Mouse (Mus musculus): ENCODE data around the gene Trappc3.
A peak's percentile ranks its signal among the peaks of the same experiment; 100 is the strongest.

The Trappc3 gene

DNA sequence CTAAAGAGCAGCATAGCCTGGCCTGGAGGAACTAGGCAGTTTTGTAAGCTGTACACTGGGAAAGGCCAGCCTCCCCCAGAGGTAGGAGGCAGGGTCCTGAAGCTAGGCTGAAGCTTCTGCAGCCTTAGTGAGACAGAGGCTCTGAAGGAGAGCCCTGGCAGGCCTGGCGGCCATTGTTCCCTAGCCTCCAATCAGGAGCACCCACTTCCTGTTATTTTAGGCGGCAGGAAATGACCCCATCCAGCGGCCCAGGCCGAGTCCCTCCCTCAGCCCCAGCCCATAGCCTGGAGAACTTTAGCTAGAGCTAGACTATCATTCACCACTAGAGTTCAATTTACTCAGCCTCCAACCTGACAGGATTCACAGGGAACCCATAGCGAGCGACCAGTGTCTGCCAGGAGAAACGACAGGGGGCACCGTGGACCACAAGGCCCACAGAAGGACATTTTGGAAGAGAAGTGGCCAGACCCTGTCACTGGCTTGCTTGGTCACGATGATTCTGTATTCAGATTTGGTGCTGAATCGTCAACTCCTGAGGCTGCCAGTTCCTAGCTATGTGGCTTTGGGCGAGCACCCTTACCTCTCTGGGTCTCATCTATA, 10.4 kb upstream of the Trappc3 start:
- no peak for DNase-seq (ENCODE audit: low spot score in 2 of 2)

GRCm38 (mm10) chr4:126252411-126253237, 9.5 kb upstream of the Trappc3 start:
- DNase-seq (ENCODE audit: low spot score in 2 of 2): no peak

DNA sequence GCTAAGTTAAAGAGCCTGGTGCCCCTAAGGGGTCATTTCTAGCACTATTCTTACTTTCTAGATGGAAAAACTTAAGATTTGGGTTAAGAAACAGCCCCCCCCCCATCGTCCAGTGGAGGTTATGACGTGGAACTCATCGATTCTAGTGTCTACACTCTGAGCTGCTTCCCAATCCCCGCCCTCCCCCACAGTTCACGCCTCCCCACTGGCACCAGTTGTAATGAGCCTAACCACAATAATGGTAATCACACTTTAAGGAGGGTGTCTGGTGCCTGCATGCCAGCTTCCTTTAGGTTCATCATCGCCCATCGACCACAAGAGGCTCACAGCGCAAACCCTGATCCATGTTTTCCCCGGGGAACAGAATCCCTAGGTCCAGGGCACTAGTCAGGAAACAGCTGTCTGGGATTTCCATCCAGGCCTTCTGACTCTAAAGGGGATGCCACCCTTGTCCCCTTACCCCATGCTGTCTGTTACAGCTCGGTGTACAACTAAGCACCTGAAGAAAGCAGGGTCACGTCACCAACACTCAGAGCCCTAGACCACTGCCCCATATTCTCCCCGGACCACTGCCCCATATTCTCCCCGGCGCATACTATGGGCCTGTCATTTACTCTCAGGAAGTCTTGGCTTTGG, 8.4 kb upstream of the Trappc3 start:
- DNase-seq (ENCODE audit: low spot score in 2 of 2): no peak

DNA sequence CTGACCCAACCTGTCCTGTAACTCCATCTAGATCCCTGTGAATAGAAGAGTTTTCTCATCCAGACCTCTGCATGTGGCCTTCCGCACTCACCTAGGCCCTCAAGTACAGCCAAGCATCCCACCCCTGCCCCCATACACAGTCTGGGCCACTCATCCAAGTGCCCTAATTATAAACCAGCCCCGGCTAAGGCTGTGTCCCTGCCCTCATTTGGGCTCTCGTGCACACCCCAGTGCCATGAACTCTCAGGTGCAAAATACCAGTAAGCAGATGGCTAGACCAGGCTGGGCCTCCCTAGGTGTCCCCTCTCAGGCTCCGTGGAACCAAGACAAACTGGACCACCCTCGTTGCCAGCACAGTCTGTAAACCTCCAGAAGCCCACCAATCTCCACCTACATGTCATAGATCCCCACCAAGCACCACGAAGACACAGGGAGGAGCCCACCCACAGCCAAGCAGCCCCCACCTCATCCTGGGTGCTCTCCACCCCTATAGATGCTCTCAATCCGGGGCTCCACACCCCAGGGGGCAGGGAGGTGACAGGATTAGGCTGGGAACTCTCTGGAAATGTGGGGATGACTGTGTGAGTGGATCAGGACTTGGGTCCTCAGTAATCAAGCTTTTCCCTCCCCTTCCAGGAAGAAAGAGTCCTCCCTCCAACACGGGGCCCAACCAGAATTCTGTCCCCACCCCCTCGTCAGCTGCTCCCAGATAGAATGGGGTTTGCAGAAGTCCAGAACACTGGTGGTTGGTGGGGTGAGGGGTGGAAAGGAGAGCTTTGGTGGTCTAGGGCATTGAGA, 7.6 kb upstream of the Trappc3 start:
- DNase-seq (ENCODE audit: low spot score in 2 of 2): no peak

DNA sequence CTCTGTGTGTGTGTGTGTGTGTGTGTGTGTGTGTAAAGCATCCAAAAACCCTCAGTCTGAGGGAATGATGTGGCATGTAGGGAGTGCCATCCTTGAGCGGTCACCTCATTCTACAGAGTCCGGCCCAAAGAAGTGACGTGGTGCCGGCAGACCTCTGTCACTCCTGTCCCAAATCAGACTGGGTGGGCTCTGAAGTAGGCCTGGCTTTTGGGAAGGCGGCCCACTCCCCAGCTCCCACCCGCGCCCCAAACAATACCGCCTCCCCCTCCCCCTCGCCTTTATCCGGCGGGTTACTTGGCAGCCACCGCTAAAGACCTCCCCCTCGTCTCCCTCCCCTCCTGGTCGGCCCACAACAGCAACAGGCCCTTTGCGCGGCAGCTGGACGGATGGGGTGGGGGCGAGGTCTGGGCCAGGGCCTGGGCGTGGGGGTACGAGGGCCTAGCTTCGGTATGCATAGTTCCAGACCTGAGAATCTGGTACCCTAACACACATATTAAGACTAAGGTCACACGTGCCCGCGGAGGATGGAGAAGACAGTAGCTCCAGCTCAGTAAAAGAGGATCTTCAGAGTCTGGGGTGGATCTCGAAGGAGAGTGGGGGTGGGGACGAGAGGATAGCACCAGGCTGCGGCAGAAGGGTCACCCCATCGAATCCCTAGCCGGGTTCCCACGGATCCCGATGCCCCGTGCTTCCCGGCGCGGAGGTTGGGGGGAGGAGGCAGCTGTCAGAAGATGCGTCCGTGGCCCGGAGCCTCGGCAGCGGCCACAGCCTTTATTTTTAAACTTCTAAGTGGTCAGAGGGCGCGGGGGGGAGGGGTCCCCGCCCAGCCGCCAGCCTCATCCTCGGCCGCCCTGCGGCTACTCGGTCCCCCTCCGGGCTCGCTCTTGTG, 6.8 kb upstream of the Trappc3 start:
- peak in 1 of 2 experiments; percentile 59 for DNase-seq (ENCODE audit: low spot score in 2 of 2)

- peak; percentile 67 to 81 for DNase-seq (ENCODE audit: low spot score in 2 of 2)
Measured at GRCm38 (mm10) chr4:126256131-126256791, 5.9 kb upstream of the Trappc3 start, which contains the start of gene Map7d1. Gene Map7d1, minus strand, starts transcription at chr4:126256343.

GRCm38 (mm10) chr4:126256967-126257881, 4.9 kb upstream of the Trappc3 start:
- DNase-seq (ENCODE audit: low spot score in 2 of 2): peak in 1 of 2 experiments; percentile 48

DNA sequence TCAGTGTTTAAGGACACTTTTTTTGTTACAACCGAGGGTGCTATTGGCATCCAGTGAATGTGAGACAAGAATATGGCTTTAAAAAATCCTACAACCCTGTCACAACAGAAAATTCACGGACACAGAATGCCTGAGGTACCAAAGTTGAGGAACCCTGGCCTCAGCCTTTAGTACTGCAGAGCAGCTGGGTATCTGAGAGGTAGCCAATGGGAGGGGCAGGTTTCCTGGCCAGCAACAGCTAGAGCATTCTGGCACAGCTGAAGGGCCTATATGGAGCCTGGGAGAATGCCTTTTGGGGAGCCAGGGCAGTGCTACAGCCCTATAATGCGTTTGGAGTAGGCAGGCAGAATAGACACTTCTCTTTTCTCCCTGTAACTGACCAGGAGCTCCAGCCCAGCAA, 3.1 kb upstream of the Trappc3 start:
- DNase-seq (ENCODE audit: low spot score in 2 of 2): no peak

DNA sequence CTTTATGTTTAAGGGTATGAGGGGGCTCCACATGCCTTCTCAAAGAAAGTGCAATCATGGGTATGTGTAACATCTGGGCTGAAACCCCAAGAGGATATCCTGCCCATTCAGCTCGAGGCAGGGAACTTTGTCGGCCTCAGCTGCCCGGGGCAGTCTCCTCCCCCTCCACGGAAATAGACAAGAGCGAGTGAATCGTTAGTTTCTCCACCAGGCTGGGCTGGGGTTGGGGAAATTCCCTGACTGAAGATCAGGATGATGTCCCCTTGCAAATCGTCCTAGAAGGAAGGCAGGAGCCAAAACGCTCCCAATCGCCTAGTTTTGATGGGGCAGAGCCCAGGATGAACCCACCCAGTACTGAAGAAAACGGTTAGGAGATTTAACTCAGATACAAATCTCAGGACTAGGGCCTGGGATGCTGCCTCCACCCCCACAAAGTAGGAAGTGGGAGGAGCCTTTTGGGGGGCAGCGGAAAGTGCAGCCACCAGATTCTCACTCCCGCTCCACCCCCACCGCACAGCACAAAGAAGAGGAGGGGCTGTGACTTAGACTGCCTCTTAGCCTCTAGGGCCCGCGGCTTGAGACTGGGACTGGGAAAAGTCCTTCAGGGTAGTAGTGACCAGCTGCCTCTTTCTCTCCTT, 2.5 kb upstream of the Trappc3 start:
- DNase-seq (ENCODE audit: low spot score in 2 of 2): no peak

DNA sequence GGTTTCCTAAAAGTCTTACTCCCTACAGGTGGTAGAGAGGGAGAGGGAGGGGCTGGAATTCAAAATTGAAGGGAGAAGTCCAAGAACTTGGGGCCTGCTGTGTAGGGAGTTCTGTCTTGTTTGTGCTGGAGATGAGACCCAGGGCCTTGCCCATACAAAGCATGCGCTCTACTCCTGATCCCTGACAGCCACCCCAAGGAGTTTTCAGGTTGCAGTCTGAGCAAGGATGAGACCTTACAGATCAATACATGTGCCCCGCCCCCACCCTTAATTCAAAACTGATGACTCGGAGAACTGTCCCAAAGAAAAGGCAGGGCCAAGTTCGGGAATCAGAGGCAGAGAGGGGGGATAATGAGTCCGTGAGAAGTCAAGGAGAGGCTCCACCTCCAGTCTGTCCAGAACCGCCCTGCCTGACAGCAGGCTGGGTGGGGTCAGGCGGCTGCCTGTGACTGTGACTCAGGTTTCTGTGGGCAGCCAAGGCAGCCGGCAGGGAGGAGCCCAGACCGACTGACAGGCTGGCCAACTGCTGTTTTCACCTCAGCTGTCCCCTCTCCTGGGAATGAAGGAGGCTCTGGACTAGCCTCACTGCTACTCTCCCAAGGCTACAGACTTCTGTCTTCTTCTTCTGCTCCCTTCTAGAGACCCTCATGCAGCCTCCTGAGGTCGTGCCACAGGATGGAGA, 1.5 kb upstream of the Trappc3 start:
- DNase-seq (ENCODE audit: low spot score in 2 of 2): no peak

DNA sequence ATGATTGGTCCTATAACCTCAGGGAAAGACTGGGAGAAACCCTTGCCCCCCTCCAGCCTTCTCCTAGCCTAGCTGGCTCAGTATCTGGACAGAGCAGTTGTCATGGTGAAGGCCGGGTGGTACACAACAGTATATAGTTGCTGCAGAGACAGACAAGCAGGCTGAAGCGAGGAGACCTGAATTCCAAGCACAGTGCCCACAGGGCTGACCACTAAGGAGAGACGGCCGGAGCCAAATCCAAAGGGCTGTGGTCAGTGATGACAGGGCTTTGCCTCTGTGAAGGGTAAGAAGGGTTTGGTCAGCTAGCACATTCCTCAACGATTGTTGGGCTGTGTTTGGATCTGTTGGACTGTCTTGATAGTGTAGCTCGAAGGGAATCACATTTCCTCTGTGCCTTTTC, 859 bp upstream of the Trappc3 start:
- no peak for DNase-seq (ENCODE audit: low spot score in 2 of 2)

- no peak for DNase-seq (ENCODE audit: low spot score in 2 of 2)
Measured at GRCm38 (mm10) chr4:126261675-126262074, 450 bp upstream of the Trappc3 start.

- DNase-seq (ENCODE audit: low spot score in 2 of 2): no peak
Measured at GRCm38 (mm10) chr4:126269292-126269691, 7.2 kb downstream of the Trappc3 start.

DNA sequence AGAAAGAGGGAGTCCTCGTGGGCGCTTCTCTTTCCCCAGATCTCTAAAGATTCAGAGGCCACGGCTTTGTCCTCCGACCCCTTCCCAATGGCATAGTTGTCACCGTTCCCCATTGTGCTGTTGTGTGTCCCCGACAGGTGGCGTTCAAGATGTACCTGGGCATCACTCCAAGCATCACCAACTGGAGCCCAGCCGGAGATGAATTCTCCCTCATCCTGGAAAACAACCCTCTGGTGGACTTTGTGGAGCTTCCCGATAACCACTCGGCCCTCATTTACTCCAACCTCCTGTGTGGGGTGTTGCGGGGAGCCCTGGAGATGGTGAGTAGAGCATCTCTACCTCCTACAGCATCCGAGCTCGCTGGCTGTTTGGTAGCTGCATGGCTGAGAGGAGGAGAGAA, 11.6 kb downstream of the Trappc3 start:
- DNase-seq (ENCODE audit: low spot score in 2 of 2): peak in 1 of 2 experiments; percentile 57

GRCm38 (mm10) chr4:126275081-126275480, 13.0 kb downstream of the Trappc3 start:
- DNase-seq (ENCODE audit: low spot score in 2 of 2): no peak

- DNase-seq (ENCODE audit: low spot score in 2 of 2): peak in 1 of 2 experiments; percentile 49
Measured at GRCm38 (mm10) chr4:126275681-126276131, 13.6 kb downstream of the Trappc3 start.

- DNase-seq (ENCODE audit: low spot score in 2 of 2): peak in 1 of 2 experiments; percentile 58
Measured at GRCm38 (mm10) chr4:126277906-126278564, 15.9 kb downstream of the Trappc3 start.

- no peak for DNase-seq (ENCODE audit: low spot score in 2 of 2)
Measured at GRCm38 (mm10) chr4:126278565-126278915, 16.4 kb downstream of the Trappc3 start.
